Mouse (Mus musculus) spleen, postnatal 14 days (tissue): Measurements from ENCODE around the gene B3galt4.
A peak's percentile ranks its signal among the peaks of the same experiment; 100 is the strongest.
"Not testable (repeated sequence)": the region's sequence is repeated elsewhere in the genome, so short reads cannot be mapped to it uniquely, and the experiment has no call there.

Experiments used
- DNase-seq, 2 experiments: peaks; one replicate each; pipeline ENCODE4 v3.0.0; 2021 to 2022; ENCODE audit warnings: low spot score in 2 of 2

Gene B3galt4

GRCm38 (mm10) chr17:33968489-33968888 is 17.2 kb upstream of the B3galt4 start:
- peak; percentile 56 to 69 for DNase-seq

DNA sequence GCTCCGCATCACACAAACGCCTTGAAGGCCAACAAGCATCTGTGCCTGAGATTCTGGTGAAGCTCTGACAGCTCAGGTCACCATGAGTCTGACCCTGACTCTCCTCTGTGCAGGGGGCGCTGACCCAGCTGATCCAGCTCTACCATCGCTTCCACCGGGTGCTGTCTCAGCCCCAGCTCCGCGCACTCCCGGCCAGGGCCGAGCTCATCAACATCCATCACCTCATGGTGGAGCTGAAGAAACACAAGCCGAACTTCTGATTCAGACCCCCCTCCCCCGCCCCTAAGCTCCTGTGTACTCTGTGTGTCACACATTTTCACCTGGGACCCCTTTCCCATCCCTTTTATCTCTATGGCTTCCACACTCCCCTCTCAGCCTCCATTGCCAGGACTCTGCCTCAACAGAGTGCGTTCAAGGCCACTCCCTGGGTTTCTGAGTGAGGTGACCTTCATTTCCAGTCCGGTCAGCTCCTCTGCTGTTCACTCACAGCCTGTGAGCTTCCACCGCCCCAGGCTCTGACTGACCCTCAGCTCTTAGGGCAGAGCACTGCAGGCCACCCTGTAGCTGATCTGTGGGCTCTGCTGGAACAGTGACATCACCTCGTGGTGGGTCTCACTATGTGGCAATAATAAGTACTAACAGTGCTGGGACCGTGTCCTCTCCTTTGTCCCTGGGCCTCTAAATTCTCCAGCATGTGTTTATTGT is 14.7 kb upstream of the B3galt4 start:
- no peak for DNase-seq

DNA sequence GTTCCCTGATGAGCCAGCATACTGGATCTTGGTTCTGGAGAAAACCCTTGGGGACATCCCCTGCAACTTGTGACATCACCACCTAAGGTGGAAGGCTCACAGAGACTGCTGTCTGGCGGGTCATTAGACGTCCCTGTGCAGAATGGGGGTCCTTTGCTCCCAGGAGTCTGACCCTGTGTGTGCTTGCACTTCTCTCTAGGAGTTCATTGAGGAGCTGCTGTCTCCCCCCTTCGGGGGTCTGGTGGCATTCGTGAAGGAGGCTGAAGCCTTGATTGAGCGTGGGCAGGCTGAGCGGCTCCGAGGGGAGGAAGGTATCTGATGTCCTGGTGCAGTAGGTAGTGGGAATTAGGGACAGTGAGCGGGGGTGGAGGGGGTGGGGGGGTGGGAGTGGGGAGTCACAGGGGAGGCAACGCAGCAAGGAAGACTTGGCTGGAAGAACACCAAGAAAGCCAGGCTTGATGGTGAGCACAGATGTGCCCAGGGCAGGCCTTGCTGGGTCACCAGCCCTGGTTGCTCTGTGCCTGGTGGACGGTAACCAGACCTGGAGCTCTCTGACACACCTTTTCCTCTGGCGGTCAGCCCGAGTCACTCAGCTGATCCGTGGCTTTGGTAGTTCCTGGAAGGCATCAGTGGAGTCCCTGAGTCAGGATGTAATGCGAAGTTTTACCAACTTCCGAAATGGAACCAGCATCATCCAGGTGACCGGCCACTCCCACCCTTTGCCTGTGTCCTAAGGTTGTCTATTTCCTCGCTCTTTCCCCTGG is 14.0 kb upstream of the B3galt4 start:
- DNase-seq: no peak

DNA sequence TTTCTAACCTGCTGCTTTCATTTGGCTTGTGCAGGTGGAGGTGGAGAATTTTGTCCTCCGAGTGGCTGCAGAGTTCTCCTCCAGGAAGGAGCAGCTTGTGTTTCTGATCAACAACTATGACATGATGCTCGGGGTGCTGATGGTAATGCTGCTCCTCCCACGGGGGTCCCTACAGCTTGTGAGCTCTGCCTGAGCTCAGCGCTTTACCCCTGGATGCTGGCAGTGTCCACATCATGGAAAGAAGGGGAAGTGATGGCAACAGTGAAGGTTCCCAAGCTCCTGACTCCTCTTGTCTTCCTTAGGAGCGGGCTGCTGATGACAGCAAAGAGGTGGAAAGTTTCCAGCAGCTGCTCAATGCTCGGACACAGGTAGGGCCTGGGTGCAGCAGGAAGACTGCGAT is 11.6 kb upstream of the B3galt4 start:
- DNase-seq: no peak

GRCm38 (mm10) chr17:33959948-33960347 is 8.7 kb upstream of the B3galt4 start:
- DNase-seq: no peak

DNA sequence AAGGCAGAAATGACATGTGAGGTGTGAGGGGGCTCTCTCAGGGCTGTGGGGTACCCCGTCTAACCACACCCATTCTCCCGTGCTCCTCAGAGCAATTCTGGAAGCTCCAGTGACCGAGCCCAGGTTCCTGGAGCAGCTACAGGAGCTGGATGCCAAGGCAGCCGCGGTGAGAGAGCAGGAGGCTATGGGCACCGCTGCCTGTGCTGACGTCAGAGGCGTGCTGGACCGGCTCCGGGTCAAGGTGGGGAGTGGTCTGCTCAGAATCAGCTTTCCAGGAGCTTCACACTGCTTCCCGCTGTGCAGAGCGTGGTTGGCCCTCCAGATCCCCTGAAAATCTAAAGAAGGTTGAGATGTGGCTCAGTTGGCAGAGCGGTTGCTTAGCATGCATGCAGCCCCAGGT is 7.8 kb upstream of the B3galt4 start:
- DNase-seq: no peak

- DNase-seq: no peak
These were observed 7.2 kb upstream of the B3galt4 start for GRCm38 (mm10) chr17:33958451-33958850.

DNA sequence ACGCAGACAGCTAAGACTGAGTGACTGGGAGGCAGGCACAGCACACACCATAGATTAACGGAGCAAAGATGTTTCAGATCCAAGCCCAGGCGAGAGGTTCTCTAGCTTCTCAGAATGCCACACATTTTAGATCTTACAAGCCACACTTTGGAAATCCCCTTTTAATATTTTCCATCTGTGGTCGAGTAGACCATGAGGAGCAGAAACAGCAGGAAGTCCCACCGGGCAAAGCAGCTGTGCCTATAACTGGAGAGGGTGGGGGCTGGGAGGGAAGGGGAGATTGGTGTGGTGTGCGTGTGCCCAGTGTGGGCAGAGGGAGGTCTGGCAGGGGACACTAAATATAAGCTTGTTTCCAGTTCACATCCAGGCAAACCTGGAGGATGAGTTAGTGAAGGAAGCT is 6.2 kb upstream of the B3galt4 start:
- DNase-seq: no peak

- DNase-seq: no peak
These were observed 5.0 kb upstream of the B3galt4 start for GRCm38 (mm10) chr17:33956336-33956735.

GRCm38 (mm10) chr17:33955555-33956214 is 4.4 kb upstream of the B3galt4 start, which contains the start of the genes Vps52 and Rps18:
Vps52 (plus strand) TSS chr17:33955812.
Rps18 (minus strand) TSS chr17:33956001.
- DNase-seq: peak; percentile 89 to 95

- no peak for DNase-seq
These were observed 3.6 kb upstream of the B3galt4 start for GRCm38 (mm10) chr17:33954646-33955554.

- no peak for DNase-seq
These were observed 2.8 kb upstream of the B3galt4 start for GRCm38 (mm10) chr17:33953961-33954565.

- no peak for DNase-seq
These were observed 2.0 kb upstream of the B3galt4 start for GRCm38 (mm10) chr17:33953310-33953709.

GRCm38 (mm10) chr17:33952879-33953278 is 1.6 kb upstream of the B3galt4 start:
- DNase-seq: no peak

GRCm38 (mm10) chr17:33952015-33952414 is 727 bp upstream of the B3galt4 start:
- not testable (repeated sequence) for DNase-seq

- no peak for DNase-seq
These were observed 1.1 kb downstream of the B3galt4 start for GRCm38 (mm10) chr17:33950131-33950625.

DNA sequence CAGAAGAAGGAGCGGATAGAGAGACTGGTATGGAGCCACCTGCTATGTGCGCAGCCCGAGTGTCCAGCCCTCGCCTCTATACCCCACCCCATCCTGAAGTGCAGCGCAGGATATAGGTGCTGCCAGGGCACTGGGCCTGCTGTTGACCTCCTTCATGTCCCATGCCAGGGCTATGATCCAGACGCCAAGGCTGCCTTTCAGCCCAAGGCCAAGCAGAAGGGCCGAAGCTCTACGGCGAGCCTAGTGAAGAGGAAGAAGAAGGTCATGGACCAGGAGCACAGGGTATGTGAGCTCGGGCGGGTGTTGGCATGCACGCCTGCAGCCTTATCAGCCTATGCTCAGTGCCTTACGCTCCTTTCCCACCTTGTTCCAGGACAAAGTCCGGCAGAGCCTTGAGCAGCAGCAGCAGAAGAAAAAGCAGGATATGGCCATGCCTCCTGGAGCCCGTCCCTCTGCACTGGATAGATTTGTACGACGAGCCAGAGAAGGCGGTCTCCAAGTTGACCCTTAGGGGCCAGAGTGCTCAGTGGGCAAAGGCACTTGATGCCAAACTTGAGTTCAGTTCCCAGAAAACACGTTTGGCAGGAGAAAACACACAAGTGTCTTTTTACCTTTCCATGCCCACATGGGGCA is 2.3 kb downstream of the B3galt4 start:
- DNase-seq: no peak

DNA sequence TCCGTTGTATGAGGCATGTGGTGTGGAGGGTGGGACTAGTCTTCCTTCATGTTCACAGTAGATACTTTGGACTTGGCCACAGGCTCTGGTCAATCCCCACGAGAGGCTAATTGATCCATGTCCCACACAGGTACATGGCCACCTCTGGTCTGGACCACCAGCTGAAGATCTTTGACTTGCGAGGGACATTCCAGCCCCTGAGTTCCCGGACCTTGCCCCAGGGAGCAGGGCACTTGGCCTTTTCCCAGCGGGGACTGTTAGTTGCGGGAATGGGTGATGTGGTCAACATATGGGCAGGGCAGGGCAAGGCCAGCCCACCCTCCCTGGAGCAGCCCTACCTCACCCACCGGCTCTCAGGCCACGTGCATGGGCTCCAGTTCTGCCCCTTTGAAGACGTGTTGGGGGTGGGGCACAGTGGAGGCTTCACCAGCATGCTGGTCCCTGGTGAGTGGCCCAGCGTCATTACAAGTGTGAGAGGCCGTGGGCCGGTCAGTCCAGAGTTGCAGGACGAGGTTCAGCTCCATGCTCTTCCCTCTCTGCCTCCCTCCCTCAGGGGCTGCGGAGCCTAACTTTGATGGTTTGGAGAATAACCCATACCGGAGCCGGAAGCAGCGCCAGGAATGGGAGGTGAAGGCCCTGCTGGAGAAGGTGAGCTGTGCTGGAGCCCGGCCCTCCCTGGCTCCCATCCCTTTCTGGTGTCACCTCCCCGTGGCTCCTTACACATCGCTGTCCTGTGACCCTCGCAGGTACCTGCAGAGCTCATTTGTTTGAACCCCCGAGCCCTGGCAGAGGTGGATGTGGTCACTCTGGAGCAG is 3.0 kb downstream of the B3galt4 start:
- DNase-seq: no peak

DNA sequence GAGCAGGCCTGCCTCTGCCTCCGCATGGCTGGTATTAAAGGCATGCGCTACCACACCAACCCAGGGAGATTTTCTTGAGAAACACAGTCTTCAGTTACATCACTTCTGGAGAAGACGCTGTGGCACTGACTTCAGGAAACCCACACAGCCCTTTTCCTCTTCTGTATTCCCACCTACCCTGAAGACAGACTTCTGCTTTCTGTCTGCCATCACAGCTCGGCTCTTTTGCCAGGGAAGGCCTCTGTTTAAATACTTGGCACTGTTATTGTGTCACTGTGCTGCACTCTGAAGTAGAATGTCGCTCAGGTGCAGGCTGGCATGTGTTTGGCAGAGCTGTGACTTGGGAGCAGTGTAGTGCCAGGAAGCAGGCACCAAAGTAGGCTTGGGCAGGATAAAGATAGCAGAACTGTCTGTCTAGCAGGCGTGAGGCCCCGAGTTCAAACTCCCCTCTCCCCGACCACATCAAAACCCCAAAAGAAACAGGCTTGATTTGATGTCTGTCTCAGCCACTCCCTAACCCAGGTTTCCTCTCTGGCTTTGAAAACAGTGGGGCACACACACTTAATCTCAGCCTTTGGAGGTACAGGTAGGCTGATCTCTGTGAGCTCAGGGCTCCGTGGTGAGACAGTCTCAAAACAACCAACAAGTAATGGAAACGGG is 3.7 kb downstream of the B3galt4 start:
- no peak for DNase-seq
